Mouse (Mus musculus): ENCODE data around the gene Vapb.

The Vapb gene

DNA sequence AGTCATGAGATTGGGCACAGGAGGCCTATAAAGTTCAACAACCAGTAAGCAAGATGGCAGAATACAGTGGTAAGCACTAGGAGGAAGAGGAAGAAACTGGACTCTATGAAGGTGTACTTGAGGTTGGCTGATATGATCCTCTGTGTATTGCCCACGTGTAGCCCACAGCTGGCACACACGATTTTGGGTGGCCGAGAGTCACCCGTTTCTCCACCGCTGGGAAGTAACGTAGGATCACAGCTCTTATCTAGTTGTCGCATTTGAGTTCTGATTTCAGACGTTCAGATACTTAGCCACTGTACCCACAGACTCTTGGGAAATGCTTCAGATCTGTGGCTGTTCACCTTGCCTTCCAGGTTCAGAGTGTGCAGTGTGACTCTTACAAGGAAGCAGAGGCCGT lies 921 bp downstream of the Vapb start:
- DNase-seq = no peak

DNA sequence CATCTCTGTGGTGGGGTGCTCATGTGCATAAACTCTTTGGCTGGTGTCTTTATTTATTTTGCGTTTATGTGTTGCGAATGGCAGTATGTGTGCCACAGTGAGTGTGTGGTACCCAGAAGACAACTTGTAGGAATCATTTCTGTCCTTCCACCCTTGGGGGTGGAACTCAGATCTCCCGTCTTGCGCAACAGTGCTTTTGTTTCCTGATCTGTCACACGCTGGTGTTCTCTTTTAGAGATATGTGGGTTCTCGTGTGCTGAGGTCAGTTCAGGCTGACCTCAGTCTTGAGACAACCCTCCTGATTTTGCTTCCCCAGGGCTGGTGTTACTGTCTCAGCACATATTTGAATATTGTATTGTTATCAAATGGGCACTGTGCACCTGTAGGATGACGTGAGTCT lies 1.8 kb downstream of the Vapb start:
- no peak for DNase-seq

DNA sequence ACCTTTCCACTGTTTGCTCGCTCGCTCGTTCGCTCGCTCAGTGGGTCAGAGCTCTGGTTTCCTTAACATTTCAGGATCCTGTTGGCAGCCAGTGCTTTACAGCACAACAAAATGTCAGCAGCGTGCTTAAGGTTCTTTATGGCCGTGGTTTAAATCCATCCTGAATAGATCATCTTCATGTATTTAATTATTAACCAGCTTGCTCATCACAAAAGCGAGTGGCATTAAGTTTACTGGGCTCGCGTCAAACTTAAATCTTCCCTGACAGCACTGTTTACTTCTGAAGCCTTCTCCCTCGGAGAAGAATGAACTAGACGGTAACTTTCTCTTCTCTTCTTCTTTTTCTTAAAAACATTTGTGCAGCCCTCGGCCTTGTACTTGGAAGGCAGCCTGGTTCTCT lies 4.8 kb downstream of the Vapb start:
- no peak for DNase-seq

GRCm38 (mm10) chr2:173742744-173743143 lies 5.4 kb downstream of the Vapb start:
- no peak for DNase-seq

- DNase-seq = no peak
These were observed 6.9 kb downstream of the Vapb start for GRCm38 (mm10) chr2:173744070-173744815.

DNA sequence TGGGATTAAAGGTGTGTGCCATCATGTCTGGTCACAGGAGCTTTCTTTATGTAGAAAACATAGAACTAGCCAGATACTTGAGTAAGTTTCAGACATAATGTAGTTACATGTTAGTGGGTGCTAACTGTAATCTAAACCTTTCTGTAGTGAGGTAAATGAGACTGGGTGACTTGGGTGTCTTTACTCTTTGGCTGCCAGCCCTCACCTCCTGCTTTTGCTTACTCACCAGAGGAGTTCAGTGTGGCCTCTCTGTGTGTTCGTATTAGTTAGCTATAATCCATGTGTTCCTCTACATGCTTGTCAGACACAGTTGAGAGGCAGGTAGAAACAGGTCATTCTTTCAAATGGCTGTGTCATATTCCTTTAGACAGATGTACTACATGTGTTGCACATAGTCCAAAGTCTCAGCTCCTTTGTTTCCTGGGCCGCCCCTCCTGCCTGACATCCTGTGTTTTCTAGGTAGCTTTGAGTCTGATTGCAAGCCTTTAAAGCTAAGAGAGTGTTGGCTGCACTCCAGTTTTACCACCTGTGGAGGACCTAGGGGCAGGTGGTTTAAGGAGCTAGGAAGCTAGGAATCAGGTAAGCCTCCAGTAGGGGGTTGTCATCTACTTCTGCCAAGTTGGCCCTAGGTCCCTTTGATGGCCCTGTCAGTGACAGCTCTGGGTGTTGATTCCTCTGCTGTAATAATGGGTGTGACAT lies 11.8 kb downstream of the Vapb start:
- no peak for DNase-seq

DNA sequence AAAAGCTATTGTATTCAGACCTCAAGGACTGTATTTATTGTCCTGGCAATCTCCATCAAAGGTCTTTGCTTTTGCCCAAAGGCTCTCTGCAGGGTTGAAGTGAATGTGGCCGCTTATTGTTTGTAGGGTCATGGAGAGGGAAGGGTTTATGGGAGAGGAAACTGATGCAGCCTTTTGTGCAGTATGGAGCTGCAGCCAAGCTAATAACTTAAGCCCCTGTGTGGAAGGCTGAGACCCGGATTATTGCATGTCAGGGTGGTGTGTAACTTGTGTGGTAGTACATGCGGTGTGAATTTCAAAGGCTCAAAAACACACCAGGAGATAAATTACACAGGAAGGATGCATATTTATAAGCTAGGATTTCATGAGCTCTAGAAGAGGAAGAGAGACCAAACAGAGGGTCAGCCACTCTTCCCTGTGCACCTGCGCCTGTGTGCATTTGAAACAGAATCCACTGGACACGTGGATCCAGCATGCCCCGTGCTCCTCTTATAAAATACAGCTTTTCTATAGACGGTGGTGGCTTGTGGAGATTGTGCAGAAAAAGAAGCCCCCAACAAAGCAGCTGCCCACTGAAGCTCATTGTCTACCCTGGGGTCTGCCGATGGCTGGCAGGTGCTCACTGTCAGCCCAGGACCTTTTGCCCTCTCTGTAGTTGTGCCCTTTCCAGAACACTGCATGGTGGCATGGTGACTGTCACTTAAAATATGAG lies 18.3 kb downstream of the Vapb start:
- no peak for DNase-seq

- DNase-seq = no peak
These were observed 20.4 kb downstream of the Vapb start for GRCm38 (mm10) chr2:173757624-173758155.

GRCm38 (mm10) chr2:173760607-173761006 lies 23.3 kb downstream of the Vapb start:
- no peak for DNase-seq

DNA sequence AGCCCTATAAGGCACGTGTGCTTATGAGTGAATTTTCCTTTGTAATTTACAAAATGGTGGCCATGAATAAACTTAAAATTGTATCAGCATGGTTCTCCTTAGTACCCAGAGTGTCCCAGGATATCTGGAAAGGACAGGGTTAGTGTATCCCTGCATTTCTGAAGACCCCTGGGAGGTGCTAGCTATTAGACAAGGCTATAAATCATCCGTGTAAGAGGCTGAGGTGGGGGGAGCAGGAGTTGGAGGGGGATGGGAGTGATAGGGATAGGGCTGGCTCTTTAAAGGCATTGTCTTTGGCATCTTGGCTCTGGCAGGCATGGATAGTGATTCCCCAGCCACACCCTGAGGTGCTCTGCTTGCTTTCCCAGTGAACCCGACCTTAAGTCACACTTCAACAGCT lies 27.3 kb downstream of the Vapb start:
- no peak for DNase-seq

DNA sequence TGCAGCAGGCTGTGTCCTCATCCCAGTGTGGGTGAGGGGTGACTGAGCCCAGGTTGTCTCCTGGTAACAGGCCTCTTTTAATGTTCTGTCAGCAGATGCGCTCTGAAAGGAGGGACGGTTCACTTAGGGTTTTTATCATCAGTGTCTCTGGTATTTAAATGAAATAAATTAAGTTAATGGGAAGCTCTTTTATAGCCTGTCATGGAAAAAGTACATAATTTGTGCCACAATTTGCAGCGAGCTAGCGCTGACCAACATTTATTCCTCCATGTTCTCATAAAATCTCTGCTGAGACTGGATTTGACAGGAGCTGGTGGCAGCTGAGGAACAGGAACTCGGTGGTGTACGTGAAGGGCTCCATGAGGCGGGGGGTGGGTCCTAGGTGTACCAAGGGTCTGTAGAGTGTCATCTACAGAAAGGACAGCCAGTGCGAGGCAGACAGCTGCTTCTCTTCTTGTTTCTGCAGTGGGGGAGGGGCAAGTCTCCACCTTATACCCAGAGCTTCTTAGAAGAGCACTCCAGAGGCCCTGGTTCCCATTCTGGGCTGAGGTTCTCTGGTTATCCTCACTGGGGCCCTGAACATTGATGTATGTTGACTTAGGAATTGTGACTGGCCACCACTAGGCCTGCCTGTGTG lies 30.8 kb downstream of the Vapb start:
- DNase-seq = no peak

- DNase-seq = no peak
These were observed 31.9 kb downstream of the Vapb start for GRCm38 (mm10) chr2:173769183-173769582.

DNA sequence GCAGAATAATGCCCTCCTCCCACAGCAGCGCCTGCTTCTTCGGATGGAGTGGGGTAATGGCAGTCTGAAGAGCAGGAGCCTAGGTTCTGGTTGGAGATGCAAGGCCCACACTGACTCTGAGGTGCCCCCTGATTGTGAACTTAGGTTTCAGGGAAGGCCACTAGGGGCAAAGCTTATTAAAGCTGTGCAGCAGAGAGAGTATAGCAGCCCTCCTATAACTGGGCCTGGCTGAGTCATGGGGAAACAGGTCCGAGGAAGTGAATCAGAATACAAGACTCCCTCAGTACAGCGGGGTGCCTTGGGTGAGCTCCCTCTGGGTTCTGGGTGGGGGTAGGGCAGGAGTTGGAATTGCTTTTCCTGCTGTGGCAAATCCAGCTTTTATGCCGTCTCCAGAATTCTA lies 33.3 kb downstream of the Vapb start:
- DNase-seq = no peak

- no peak for DNase-seq
These were observed 34.4 kb downstream of the Vapb start for GRCm38 (mm10) chr2:173771706-173772105.

DNA sequence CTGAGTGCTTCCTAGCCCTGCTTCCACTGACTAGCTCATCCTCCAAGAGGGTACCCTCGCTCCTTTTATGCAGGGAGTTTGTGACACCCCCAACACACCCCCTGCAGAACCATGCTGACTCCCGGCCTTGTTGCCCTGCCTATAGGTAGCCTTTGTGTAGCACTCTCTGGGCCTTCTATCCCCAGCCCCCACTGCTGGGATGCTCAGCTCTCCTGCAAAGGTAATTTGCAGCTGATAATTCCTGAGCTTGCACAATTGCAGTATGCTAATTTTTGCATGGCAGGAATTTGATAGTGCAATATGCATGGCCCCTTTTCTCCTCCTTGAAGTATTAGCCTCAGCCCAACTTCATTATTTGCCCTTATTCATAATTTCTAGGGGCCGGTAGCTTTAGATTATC lies 38.2 kb downstream of the Vapb start:
- no peak for DNase-seq

DNA sequence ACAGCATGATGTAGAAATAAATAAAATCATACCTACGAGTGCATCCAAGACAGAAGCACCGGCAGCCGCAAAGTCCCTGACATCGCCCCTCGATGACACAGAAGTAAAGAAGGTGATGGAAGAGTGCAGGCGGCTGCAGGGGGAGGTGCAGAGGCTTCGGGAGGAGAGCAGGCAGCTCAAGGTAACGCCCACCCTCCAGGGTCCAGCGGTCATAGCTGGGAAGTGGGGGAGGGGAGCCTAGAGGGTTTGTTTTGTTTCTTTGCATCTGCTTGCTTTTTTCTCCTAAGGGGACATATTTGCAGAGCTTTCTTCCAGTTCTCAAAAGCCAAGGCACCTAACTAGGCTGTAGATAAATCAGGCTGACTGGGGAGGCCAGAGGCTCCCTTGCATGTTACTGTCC lies 38.8 kb downstream of the Vapb start:
- DNase-seq = no peak

GRCm38 (mm10) chr2:173780931-173781330 lies 43.6 kb downstream of the Vapb start:
- DNase-seq = no peak

GRCm38 (mm10) chr2:173784366-173784765 lies 47.1 kb downstream of the Vapb start:
- no peak for DNase-seq

DNA sequence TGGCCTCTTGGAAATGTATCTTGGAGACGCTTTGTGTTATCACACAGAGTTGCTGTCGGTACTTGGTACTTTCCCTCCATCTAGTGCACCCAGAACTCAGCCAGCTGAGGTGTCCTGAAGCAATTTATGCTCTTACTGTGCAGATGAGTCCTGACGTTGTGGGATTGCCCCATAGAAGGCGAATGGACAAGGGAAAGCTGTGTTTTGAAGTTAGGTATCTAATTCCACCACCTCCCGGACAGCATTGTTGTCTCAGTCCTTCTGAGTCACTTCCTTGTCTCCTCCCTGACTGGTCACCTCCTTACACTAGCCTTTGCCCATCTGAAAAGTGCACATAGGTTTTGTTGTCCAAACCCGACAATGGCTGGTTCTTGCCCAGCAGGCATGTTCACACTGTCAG lies 47.6 kb downstream of the Vapb start:
- no peak for DNase-seq

DNA sequence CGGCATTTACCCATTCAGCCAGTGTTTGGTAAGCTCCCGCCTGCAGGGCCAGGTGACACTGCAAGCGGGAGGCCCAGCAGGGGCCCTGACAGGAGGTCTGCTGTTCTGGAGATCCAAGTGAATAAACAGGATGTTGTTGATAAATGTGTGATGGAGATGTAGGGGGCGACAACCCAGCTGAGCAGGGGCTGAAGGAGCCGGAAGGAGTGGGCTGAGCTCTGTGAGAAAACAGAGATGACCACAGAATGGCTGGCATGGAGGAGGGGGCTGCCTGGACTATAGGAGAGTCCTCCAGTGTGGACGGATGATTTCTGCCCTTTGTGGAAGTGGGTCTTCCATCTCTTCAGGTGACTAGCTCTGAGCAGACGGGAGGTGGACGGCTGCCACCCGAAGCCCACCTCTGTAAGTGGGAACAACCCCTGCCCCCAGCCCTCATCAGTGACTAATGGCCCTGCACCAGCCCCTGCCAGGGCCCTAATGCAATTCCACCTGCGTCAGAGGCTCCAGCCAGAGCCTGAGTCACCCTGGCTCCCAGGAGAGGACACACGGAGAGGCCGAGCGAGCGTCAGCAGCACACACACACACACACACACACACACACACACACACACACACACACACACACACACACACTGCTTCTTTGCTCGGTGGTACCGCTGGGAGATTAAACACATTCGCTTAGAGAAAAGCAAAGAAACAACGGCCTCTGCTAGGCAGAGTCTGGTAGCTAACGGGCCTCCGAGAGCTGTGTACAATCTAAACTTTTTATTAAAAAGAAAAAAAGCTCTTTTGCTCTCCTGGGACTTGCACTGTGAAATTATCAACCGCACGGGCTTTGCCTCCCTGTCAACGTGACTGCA lies 52.9 kb downstream of the Vapb start:
- no peak for DNase-seq

DNA sequence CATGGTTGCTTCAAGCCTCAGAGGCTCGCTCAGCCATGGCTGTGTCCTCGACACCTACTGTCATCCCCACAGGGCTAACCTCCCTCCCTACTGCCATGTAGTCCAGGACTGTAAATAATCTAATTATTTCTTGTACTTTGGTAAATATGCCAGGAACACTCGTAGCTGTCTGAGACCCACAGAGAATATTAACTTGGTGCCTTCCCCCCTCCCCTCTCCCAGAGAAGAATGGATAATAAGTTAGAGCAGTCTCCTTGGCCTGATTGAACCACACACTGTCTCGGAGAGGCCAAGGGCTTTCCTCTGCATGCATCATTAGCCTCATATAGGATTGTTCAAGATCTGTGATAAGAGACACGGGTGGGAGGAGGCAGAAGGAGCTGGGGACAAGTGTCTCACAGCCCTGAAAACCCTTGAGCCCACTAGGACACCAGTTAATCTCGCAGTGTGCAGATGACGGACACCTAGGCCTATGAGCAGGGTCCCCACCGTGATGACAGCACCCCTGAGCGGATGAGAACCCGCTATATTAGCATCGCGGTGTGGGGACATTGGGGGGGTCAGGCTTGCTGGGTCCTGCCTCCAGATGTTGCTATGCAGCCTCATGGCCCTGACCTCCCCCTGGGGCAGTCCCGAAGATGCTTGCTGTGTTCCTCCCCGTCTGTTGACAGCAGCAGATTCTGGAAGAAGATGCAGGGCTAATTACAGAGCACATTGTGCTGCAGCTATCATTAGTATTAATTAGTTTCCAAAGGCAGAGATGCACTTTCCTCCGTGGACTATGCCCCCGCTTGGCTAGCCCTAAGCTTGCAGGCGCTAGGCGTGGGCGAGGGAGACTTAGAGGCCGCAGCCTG lies 54.8 kb downstream of the Vapb start:
- DNase-seq = no peak

Data from thymus, adult 18-20 months (tissue).